Mouse (Mus musculus) forebrain, embryonic 11.5 days (tissue): ENCODE results near the gene Dlk2. TPM values are rescaled to one million over a fixed set of nuclear protein-coding genes. Genes with fewer than 3 reads are reported as not detected.

Experiments used
- ATAC-seq: fragments of 200-750 bp; cut with Nextera tagmentation; replicated peaks from 2 replicates; pipeline ENCODE4 v1.8.0; 2017; ENCODE audit warnings: moderate TSS enrichment; ENCODE audit not compliant: low FRiP score
- DNase-seq: peaks from one replicate; pipeline ENCODE4 v3.0.0-alpha.2; 2017; ENCODE audit warnings: low spot score
- H3K27ac ChIP-seq: fragments of 300-500 bp; sonication (generic); 2 replicates; pipeline ENCODE4 v1.5.1; 2014; ENCODE audit warnings: low read depth, low read length
- H3K27me3 ChIP-seq: fragments of 300-500 bp; sonication (generic); 2 replicates; pipeline ENCODE4 v1.6.1; 2014; ENCODE audit warnings: mild to moderate bottlenecking, low read length, mixed read lengths; ENCODE audit not compliant: control insufficient read depth, insufficient read depth
- H3K36me3 ChIP-seq: fragments of 300-500 bp; sonication (generic); 2 replicates; pipeline ENCODE4 v1.6.1; 2014; ENCODE audit warnings: mild to moderate bottlenecking, low read length, moderate library complexity, mixed read lengths; ENCODE audit not compliant: control insufficient read depth, insufficient read depth
- H3K4me1 ChIP-seq: fragments of 300-500 bp; sonication (generic); replicated peaks from 2 replicates; pipeline ENCODE4 v1.6.1; 2014; ENCODE audit warnings: low read length, mixed read lengths; ENCODE audit not compliant: control insufficient read depth, insufficient read depth
- H3K4me2 ChIP-seq: fragments of 300-500 bp; sonication (generic); 2 replicates; pipeline ENCODE4 v1.6.1; 2014; ENCODE audit warnings: low read depth, mild to moderate bottlenecking, low read length, moderate library complexity, mixed read lengths; ENCODE audit not compliant: severe bottlenecking
- H3K4me3 ChIP-seq: fragments of 300-500 bp; sonication (generic); 2 replicates; pipeline ENCODE4 v1.5.1; 2014; ENCODE audit warnings: low read depth, low read length
- H3K9ac ChIP-seq: fragments of 300-500 bp; sonication (generic); 2 replicates; pipeline ENCODE4 v1.6.1; 2014; ENCODE audit warnings: low read length
- H3K9me3 ChIP-seq: fragments of 300-500 bp; sonication (generic); 2 replicates; pipeline ENCODE4 v1.6.1; 2016; ENCODE audit warnings: low read length, mixed read lengths; ENCODE audit not compliant: control insufficient read depth
- WGBS: fragments of 180-500 bp; shearing (Covaris S2); extraction: QIAGEN DNeasy Blood & Tissue Kit; methylation state at CpG from one replicate; pipeline ENCODE4 v1.1.7; 2014; 5-methylcytosine and 5-hydroxymethylcytosine counted together
- polyA plus RNA-seq: library from polyadenylated mRNA; unstranded; fragments of >200 nt; fragmentation: Nextera tagmentation; extraction: Ambion mirVana; gene quantifications from 2 replicates; pipeline ENCODE4 v1.2.1, GENCODE M21; 2014

Gene Dlk2
- polyA plus RNA-seq, 1 experiment from 2014 or later, result 1.2 TPM

DNA sequence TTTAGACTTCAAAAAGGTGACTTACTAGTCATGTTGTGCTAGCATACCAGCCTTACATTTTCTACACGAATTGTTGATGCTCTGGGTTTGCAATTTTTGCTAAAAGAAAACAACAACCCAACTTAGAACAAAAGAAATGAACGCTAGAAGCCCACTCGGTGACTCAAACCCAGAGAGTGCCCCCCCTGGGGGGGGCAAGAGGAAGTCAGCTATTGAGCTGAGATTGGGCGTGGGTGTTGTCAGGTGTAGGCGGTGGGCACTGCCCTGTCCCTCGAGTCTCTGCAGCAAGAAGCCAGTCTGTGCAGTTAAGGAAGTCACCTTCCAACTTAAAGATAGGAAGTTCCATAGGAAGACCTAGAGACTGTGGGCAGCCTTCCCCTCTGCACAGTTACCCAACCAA lies 620 bp upstream of the Dlk2 start:
- H3K36me3 ChIP-seq, result no peaks in the 10 kb centered on the region
- H3K9ac ChIP-seq, result no peak overlapping the region
- H3K27me3 ChIP-seq, result peaks cover 33% of the 10 kb centered on the region
- peaks cover 7% of the 10 kb centered on the region; the same call in 1 of the 2 replicates for H3K4me1 ChIP-seq
- WGBS, result 60% methylated on average over 6 of the region's 6 CpGs
- no peak overlapping the region for H3K4me3 ChIP-seq
- H3K27ac ChIP-seq, result no peak overlapping the region
- 0 out of 2 replicates have a peak overlapping the region, but pooled peaks have one; percentile 99 for H3K4me2 ChIP-seq
- DNase-seq (no peak), ATAC-seq (no peak)
- H3K9me3 ChIP-seq, result no peaks in the 10 kb centered on the region

GRCm38 (mm10) chr17:46297028-46297363 lies 225 bp upstream of the Dlk2 start:
- no peak for ATAC-seq
- Histone ChIP-seq H3K4me3 (peak overlapping the region; percentile 59), H3K27ac (no peak overlapping the region), H3K36me3 (no peaks in the 10 kb centered on the region), H3K27me3 (peaks cover 33% of the 10 kb centered on the region), H3K9me3 (no peaks in the 10 kb centered on the region), H3K9ac (peak overlapping the region; percentile 43; the same call in 1 of the 2 replicates), H3K4me1 (peaks cover 7% of the 10 kb centered on the region; the same call in 1 of the 2 replicates), H3K4me2 (peak overlapping the region; percentile 99)
- no peak for DNase-seq
- 13% methylated on average over 6 of the region's 6 CpGs for whole genome bisulfite sequencing

- ATAC-seq (peak; percentile 88), DNase-seq (peak; percentile 92)
- Histone ChIP-seq H3K4me1 (peaks cover 7% of the 10 kb centered on the region; the same call in 1 of the 2 replicates), H3K27ac (no peak overlapping the region), H3K27me3 (peaks cover 32% of the 10 kb centered on the region), H3K4me2 (peak overlapping the region; percentile 99), H3K9ac (peak overlapping the region; percentile 43), H3K36me3 (no peaks in the 10 kb centered on the region), H3K4me3 (peak overlapping the region; percentile 59), H3K9me3 (no peaks in the 10 kb centered on the region)
- WGBS, result under 1% methylated on average over 47 of the region's 48 CpGs
Measured at GRCm38 (mm10) chr17:46298220-46298913, 1.1 kb downstream of the Dlk2 start.

DNA sequence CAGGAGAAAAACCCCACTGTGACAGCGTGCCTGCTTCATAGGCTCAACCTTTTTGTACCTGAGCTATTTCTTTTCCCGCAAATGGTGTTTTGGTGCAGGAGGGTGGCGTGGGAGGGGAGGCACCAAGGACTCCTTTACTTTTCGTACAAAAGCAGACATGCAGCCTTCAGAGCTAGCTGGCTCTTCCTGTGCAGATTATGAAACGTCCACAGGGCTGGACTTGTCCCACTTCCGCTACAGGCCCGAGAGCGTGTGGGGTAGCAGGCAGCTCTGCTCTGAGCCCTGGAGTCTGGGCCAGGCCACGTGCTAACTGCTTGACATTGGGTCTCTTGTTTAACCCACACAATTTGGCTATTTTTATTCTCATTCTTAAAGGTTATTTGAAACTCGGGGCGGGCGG lies 4.7 kb downstream of the Dlk2 start:
- H3K27me3 ChIP-seq, result peaks cover 21% of the 10 kb centered on the region
- H3K4me1 ChIP-seq, result peaks cover 7% of the 10 kb centered on the region; the same call in 1 of the 2 replicates
- no peak overlapping the region for H3K27ac ChIP-seq
- DNase-seq (no peak), ATAC-seq (no peak)
- WGBS, result 84% methylated on average over 12 of the region's 12 CpGs
- H3K4me2 ChIP-seq, result no peak overlapping the region
- no peaks in the 10 kb centered on the region for H3K9me3 ChIP-seq
- no peak overlapping the region for H3K4me3 ChIP-seq
- no peaks in the 10 kb centered on the region for H3K36me3 ChIP-seq
- no peak overlapping the region for H3K9ac ChIP-seq

DNA sequence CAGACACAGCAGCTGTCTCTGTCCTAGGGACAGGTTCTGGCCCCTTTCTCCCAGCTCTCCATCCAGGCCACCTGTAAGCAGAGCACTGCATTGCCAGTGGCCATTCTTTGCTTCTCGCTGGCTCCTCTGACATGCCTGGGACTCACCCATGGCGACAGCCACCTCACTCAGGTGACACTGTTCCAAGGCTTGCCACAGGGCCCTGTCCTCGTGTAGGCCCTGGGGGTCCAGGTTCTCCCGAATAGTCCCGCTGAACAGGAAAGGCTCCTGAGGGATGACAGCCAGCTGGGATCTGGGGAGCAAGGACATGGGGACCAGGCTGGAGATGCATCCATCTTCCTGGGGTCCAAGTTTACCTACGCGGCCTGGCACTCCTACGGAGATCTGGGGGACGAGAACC lies 7.0 kb downstream of the Dlk2 start:
- Histone ChIP-seq H3K36me3 (no peaks in the 10 kb centered on the region), H3K27me3 (peaks cover 2% of the 10 kb centered on the region), H3K9me3 (no peaks in the 10 kb centered on the region), H3K4me2 (no peak overlapping the region), H3K4me3 (no peak overlapping the region), H3K9ac (no peak overlapping the region), H3K27ac (no peak overlapping the region), H3K4me1 (no peaks in the 10 kb centered on the region)
- WGBS, result 91% methylated on average over 9 of the region's 9 CpGs
- ATAC-seq, result no peak
- no peak for DNase-seq

DNA sequence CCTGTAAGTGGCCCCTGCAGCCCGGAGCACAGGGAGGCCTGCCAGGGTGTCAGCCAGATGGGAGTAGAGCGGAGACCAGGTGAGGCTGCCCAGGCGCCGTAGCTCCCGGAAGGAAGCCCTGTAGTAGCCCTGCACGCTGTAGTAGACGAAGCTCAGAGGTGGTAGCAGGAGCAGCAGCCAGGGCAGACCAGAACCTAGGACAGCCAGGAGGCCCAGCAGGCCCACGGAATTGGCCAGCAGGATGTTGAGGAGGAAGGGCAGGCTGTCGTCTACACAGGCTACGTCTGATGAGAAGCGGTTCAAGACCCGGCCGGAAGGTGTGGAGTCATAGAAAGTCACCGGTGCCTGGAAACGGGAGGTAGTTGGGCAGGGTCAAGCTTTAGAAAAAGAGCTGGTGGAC lies 9.7 kb downstream of the Dlk2 start:
- Histone ChIP-seq H3K36me3 (no peaks in the 10 kb centered on the region), H3K9ac (no peak overlapping the region), H3K4me1 (no peaks in the 10 kb centered on the region), H3K27ac (no peak overlapping the region), H3K9me3 (no peaks in the 10 kb centered on the region), H3K27me3 (no peaks in the 10 kb centered on the region), H3K4me3 (no peak overlapping the region), H3K4me2 (no peak overlapping the region)
- no peak for ATAC-seq
- WGBS, result 93% methylated on average over 15 of the region's 15 CpGs
- DNase-seq, result no peak

DNA sequence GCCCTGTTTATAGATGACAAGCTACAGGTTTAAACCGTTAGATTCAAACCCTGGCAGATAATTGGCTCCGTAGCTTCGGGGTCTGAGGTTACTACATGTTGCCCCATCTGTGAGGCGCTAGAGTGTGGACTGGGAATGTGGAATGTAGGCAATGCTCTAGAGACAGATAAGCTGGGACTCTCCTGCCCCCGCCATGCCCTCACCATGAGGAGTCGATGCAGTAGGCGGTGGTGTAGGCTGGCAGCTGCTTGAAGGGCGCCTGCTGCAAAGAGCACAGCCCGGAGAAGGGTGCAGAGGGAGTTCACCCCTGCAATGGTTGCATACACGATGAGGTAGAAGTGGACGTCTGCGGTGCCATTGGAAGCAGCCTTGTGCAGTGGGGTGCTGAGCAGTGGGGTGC lies 12.6 kb downstream of the Dlk2 start:
- Histone ChIP-seq H3K4me1 (no peaks in the 10 kb centered on the region), H3K36me3 (no peaks in the 10 kb centered on the region), H3K27ac (no peak overlapping the region), H3K4me3 (no peak overlapping the region), H3K4me2 (no peak overlapping the region), H3K27me3 (no peaks in the 10 kb centered on the region), H3K9me3 (no peaks in the 10 kb centered on the region), H3K9ac (no peak overlapping the region)
- 88% methylated on average over 12 of the region's 12 CpGs for WGBS
- DNase-seq, result no peak
- no peak for ATAC-seq

DNA sequence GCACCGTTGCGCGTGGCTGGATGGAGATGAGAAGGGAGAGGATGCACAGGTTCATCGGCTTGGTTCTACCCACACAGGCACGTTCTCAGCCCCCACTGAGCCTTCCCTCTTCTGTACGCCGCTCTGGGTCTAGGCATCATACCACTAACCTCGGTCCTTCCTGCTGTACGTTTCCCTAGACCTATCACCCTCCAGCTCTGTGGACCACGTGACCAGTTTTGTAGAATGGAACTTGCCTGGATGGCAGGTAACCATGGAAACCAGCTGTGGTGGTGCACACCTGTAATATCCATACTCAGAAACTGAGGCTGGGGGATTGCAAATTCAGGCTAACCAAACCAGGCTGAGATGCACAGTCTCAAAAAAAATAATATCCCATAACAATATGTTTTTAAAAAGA lies 13.3 kb downstream of the Dlk2 start:
- H3K4me1 ChIP-seq, result no peaks in the 10 kb centered on the region
- H3K4me3 ChIP-seq, result no peak overlapping the region
- DNase-seq (no peak), ATAC-seq (no peak)
- H3K9me3 ChIP-seq, result no peaks in the 10 kb centered on the region
- no peak overlapping the region for H3K27ac ChIP-seq
- no peak overlapping the region for H3K9ac ChIP-seq
- no peaks in the 10 kb centered on the region for H3K36me3 ChIP-seq
- H3K27me3 ChIP-seq, result no peaks in the 10 kb centered on the region
- 87% methylated on average over 10 of the region's 10 CpGs for WGBS
- no peak overlapping the region for H3K4me2 ChIP-seq

DNA sequence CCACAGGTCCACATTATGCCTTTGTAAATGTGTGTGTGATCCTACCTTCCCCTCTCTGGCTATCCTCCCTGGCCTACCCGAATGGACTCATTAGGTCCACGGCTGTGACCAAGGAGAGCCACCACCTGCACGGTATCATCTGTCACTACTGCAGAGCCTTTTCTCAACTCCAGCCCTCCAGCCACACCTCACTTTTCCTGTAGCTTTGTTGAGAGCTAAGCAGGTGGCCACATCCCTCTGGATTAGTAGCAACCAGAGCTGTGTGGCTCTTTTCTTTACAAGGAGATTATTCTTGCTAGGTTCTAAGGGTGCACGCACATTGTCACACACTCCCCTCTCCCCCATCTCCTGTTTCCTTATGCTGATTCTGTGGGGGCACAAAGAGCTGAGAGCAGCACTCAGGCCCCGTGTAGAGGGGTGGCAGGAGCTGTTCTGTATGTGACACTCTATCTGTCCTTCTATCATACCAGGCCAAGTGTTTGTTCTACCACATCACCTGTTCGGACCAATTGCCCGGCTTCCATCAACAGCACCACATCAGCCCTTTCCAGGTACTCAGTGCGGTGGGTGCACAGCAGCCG lies 16.0 kb downstream of the Dlk2 start:
- no peak overlapping the region for H3K9ac ChIP-seq
- H3K4me2 ChIP-seq, result no peak overlapping the region
- no peaks in the 10 kb centered on the region for H3K9me3 ChIP-seq
- no peaks in the 10 kb centered on the region for H3K27me3 ChIP-seq
- H3K4me3 ChIP-seq, result no peak overlapping the region
- no peaks in the 10 kb centered on the region for H3K4me1 ChIP-seq
- H3K36me3 ChIP-seq, result no peaks in the 10 kb centered on the region
- no peak for ATAC-seq
- WGBS, result 85% methylated on average over 9 of the region's 9 CpGs
- DNase-seq, result no peak
- no peak overlapping the region for H3K27ac ChIP-seq
